Mouse (Mus musculus): ENCODE measurements around the gene Rrp9. TPM values are rescaled to one million over a fixed set of nuclear protein-coding genes. Genes with fewer than 3 reads are reported as not detected.
A peak's percentile ranks its signal among the peaks of the same experiment; 100 is the strongest.

The Rrp9 gene
- polyA plus RNA-seq, 1 experiment from 2014 or later = 44.0 TPM

GRCm38 (mm10) chr9:106459946-106460345 lies 15.8 kb upstream of the Rrp9 start:
- no peaks in the 10 kb centered on the region for H3K27me3 ChIP-seq
- no peak overlapping the region for H3K27ac ChIP-seq
- peak overlapping the region; percentile 46 for H3K9ac ChIP-seq
- WGBS = 81% methylated on average over 15 of the region's 15 CpGs
- H3K4me2 ChIP-seq = no peak overlapping the region
- no peak overlapping the region for H3K4me3 ChIP-seq
- peaks cover 55% of the 10 kb centered on the region for H3K36me3 ChIP-seq
- H3K9me3 ChIP-seq = no peaks in the 10 kb centered on the region
- peaks cover 74% of the 10 kb centered on the region for H3K4me1 ChIP-seq (replicated peaks)
- ATAC-seq (ENCODE audit: low FRiP score) = no peak

DNA sequence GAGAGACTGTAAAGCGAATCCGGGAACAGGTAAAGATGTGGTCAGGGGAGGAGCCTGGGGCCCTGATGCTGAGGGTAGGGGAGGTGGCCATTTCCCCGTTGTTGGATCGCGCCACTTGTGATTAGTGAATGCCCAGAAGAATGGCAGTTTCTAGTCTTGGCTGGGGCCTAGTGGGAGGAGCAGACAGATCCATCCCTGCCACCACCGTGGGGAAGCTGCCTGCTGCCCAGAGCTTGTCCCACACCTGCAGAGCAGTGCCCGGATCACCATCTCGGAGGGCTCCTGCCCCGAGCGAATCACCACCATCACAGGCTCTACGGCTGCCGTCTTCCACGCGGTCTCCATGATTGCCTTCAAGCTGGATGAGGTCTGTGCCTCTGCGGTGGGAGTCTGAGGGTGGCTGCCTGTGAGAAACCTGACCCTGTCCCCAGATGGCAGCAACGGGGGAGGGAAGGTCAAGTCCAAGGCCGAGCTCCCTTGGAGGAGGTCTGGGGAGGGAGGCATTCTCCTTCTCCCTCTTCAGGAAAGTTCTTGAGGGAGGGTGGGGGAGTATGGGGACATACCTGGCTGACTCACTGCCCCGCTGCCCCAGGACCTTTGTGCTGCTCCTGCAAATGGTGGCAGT lies 15.2 kb upstream of the Rrp9 start:
- WGBS = 76% methylated on average over 18 of the region's 18 CpGs
- H3K36me3 ChIP-seq = peaks cover 55% of the 10 kb centered on the region
- H3K27ac ChIP-seq = no peak overlapping the region
- peak overlapping the region; percentile 46; the same call in 1 of the 2 replicates for H3K9ac ChIP-seq
- H3K27me3 ChIP-seq = no peaks in the 10 kb centered on the region
- H3K4me2 ChIP-seq = no peak overlapping the region
- H3K4me1 ChIP-seq (replicated peaks) = peaks cover 74% of the 10 kb centered on the region
- no peaks in the 10 kb centered on the region for H3K9me3 ChIP-seq
- no peak overlapping the region for H3K4me3 ChIP-seq
- no peak for ATAC-seq (ENCODE audit: low FRiP score)

- Histone ChIP-seq H3K4me3 (no peak overlapping the region), H3K36me3 (peaks cover 55% of the 10 kb centered on the region), H3K4me2 (no peak overlapping the region), H3K4me1 (replicated peaks) (peaks cover 74% of the 10 kb centered on the region), H3K27ac (no peak overlapping the region), H3K9me3 (no peaks in the 10 kb centered on the region), H3K27me3 (no peaks in the 10 kb centered on the region), H3K9ac (no peak overlapping the region)
- ATAC-seq (ENCODE audit: low FRiP score) = no peak
- 94% methylated on average over 9 of the region's 9 CpGs for WGBS
These were observed 14.7 kb upstream of the Rrp9 start for GRCm38 (mm10) chr9:106461026-106461415.

DNA sequence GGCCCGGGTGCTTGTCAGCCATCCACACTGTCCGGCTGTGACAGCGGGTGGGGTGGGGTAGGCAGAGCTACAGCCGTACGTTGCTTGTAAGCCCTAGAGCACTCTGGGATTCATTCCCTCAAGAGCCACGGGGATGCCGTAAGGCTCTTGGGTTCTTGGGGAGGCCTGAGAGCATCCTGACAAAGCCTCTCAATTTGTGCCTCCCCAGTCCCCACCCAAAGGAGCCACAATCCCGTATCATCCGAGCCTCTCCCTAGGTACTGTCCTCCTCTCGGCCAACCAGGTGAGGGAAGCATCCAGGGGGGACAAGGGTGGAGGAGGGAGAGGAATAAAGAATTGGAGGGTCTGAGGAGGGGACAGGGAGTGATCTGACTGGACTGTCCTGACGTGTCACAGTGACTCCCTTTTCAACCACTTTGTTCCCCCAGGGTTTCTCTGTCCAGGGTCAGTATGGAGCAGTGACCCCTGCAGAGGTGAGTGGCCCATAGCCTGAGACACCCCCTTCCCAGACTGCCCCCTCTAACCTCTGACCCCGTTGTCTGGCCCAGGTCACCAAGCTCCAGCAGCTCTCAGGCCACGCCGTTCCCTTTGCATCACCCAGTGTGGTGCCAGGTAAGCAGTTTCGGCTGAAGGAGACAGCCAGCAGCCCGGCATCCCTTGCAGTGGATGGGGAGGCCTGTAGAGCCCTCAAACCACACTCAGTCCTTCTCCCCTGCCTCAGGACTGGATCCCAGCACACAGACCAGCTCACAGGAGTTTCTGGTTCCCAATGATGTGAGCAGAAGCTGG lies 13.9 kb upstream of the Rrp9 start:
- no peak overlapping the region for H3K27ac ChIP-seq
- no peak for ATAC-seq (ENCODE audit: low FRiP score)
- H3K36me3 ChIP-seq = peaks cover 55% of the 10 kb centered on the region
- no peaks in the 10 kb centered on the region for H3K9me3 ChIP-seq
- H3K4me2 ChIP-seq = no peak overlapping the region
- H3K4me3 ChIP-seq = no peak overlapping the region
- no peak overlapping the region for H3K9ac ChIP-seq
- H3K4me1 ChIP-seq (replicated peaks) = peaks cover 69% of the 10 kb centered on the region
- H3K27me3 ChIP-seq = no peaks in the 10 kb centered on the region
- WGBS = 84% methylated on average over 16 of the region's 16 CpGs

DNA sequence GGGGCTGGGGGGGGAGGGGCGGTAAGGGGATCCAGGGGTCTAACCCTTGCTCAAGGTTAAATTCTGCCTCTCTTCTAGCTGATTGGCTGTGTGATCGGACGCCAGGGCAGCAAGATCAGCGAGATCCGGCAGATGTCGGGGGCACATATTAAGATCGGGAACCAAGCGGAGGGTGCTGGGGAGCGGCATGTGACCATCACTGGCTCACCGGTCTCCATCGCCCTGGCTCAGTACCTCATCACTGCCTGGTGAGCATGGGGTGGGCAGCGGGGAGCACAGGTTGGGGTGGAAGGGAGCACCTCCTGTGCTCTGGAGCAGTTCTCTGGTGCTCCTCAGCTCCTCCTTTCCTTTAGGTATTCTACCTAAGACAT lies 13.3 kb upstream of the Rrp9 start:
- WGBS = 95% methylated on average over 12 of the region's 12 CpGs
- no peak for ATAC-seq (ENCODE audit: low FRiP score)
- H3K9me3 ChIP-seq = no peaks in the 10 kb centered on the region
- peaks cover 63% of the 10 kb centered on the region for H3K4me1 ChIP-seq (replicated peaks)
- H3K9ac ChIP-seq = no peak overlapping the region
- no peak overlapping the region for H3K4me3 ChIP-seq
- H3K27me3 ChIP-seq = no peaks in the 10 kb centered on the region
- H3K27ac ChIP-seq = no peak overlapping the region
- no peak overlapping the region for H3K4me2 ChIP-seq
- H3K36me3 ChIP-seq = peaks cover 53% of the 10 kb centered on the region

DNA sequence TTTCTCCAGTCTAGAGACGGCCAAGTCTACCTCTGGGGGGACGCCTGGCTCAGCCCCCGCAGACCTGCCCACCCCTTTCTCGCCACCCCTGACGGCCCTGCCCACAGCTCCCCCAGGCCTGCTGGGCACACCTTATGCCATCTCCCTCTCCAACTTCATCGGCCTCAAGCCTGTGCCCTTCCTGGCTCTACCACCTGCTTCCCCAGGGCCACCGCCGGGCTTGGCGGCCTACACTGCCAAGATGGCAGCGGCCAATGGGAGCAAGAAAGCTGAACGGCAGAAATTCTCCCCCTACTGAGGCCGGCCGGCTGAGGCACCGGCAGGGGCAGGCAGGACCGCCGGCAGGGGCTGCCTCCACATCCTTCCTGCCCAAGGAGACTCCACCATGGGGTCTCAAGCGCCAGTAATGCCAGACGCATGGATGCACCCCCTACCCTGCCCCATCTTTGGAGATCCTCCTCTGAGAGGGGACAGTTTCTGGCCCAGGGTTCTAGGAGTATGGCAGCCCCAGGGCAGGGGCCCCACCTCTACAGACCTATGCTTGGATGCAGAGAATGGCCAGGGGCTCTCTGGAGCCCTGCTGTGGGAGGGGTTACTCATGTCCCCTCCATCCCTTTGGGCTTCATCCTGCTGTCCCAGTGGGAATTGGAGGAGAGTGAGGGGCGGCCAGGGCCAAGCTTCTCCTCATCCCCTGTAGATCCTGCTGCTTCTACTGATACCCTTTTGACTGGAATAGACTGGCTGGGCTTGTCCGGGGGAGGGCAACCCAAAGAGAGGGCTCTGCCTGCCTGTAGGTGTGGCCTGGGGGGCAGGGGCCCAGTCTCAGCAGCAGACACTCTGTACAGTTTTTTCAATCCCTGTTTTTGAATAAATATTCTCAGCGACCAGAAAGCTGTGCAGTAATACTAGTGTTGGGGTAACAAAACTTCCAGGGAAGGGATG lies 12.4 kb upstream of the Rrp9 start:
- no peak overlapping the region for H3K4me2 ChIP-seq
- peaks cover 47% of the 10 kb centered on the region for H3K36me3 ChIP-seq
- H3K4me1 ChIP-seq (replicated peaks) = peaks cover 53% of the 10 kb centered on the region
- no peak overlapping the region for H3K4me3 ChIP-seq
- no peak for ATAC-seq (ENCODE audit: low FRiP score)
- no peaks in the 10 kb centered on the region for H3K9me3 ChIP-seq
- 77% methylated on average over 21 of the region's 21 CpGs for WGBS
- H3K27ac ChIP-seq = no peak overlapping the region
- H3K9ac ChIP-seq = no peak overlapping the region
- no peaks in the 10 kb centered on the region for H3K27me3 ChIP-seq

- peaks cover 37% of the 10 kb centered on the region for H3K4me1 ChIP-seq (replicated peaks)
- peak overlapping the region; percentile 51 for H3K4me3 ChIP-seq
- H3K27me3 ChIP-seq = no peaks in the 10 kb centered on the region
- 2% methylated on average over 88 of the region's 99 CpGs for WGBS
- peak overlapping the region; percentile 88 for H3K27ac ChIP-seq
- peak overlapping the region; percentile 82 for H3K9ac ChIP-seq
- H3K4me2 ChIP-seq = peak overlapping the region; percentile 89
- ATAC-seq (ENCODE audit: low FRiP score) = peak; percentile 80
- peaks cover 45% of the 10 kb centered on the region for H3K36me3 ChIP-seq
- H3K9me3 ChIP-seq = no peaks in the 10 kb centered on the region
These were observed 10.8 kb upstream of the Rrp9 start for GRCm38 (mm10) chr9:106464751-106465541.

- Histone ChIP-seq H3K4me1 (replicated peaks) (peaks cover 30% of the 10 kb centered on the region), H3K36me3 (peaks cover 38% of the 10 kb centered on the region), H3K27ac (peak within 1 kb of the TSS; percentile 88), H3K9me3 (no peaks in the 10 kb centered on the region), H3K9ac (peak within 1 kb of the TSS; percentile 82), H3K4me2 (peak within 1 kb of the TSS; percentile 89), H3K4me3 (peak within 1 kb of the TSS; percentile 51), H3K27me3 (no peaks in the 10 kb centered on the region)
- ATAC-seq (ENCODE audit: low FRiP score) = peak; percentile 50
- WGBS = 25% methylated on average over 26 of the region's 26 CpGs
These were observed 10.1 kb upstream of the Rrp9 start, which contains the start of gene Gpr62 for GRCm38 (mm10) chr9:106465571-106466200. Gene Gpr62 (minus strand): TSS chr9:106465938.

DNA sequence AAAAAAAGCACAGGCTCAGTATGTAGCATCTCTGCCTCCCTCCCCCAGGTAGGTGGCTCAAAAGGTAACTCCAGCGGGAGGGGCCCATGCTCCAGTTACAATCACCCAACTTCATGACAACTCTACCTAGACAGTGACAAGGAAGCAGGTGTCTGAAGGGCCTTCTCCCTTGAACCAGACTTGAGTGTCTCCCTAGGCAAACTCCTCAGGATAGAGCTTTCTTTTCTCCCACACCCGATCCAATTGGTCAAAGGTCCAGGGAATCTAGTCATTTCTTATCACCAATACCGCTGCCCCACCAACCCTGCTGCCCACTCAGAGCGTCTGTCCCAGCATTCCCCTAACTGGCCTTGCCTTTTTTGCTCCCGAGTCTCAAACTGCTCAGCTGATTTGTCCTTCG lies 9.0 kb upstream of the Rrp9 start:
- WGBS = 89% methylated on average over 6 of the region's 6 CpGs
- ATAC-seq (ENCODE audit: low FRiP score) = no peak
- peaks cover 28% of the 10 kb centered on the region for H3K36me3 ChIP-seq
- H3K27me3 ChIP-seq = no peaks in the 10 kb centered on the region
- H3K9me3 ChIP-seq = no peaks in the 10 kb centered on the region
- no peak overlapping the region for H3K4me3 ChIP-seq
- peaks cover 33% of the 10 kb centered on the region for H3K4me1 ChIP-seq (replicated peaks)
- H3K27ac ChIP-seq = no peak overlapping the region
- H3K9ac ChIP-seq = no peak overlapping the region
- no peak overlapping the region for H3K4me2 ChIP-seq

- 83% methylated on average over 7 of the region's 7 CpGs for WGBS
- no peak for ATAC-seq (ENCODE audit: low FRiP score)
- H3K4me1 ChIP-seq (replicated peaks) = peaks cover 40% of the 10 kb centered on the region
These were observed 8.0 kb upstream of the Rrp9 start for GRCm38 (mm10) chr9:106467746-106468145.

DNA sequence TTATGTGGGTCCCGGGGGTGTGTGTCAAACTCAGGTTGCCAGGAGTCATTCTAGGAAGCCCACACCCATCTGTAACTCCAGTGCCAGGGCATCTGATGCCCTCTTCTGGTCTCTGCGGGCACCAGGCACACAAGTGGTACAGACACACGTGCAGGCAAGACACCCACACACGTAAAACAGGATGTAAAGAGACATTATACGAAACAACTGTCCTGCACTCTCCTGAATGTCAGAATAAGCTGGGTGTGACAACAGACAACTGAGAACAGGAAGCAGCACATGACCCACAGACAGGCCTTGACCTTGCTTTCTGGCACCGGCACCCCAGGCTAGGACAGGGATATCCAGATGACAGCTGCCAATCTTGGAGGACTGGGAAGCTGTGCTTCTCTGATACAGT lies 6.4 kb upstream of the Rrp9 start:
- H3K9ac ChIP-seq = no peak overlapping the region

More at GRCm38 (mm10) chr9:106467746-106468145, 8.0 kb upstream of the Rrp9 start:
- H3K4me3 ChIP-seq = no peak overlapping the region
- no peak overlapping the region for H3K4me2 ChIP-seq
- H3K36me3 ChIP-seq = peaks cover 18% of the 10 kb centered on the region
- no peaks in the 10 kb centered on the region for H3K9me3 ChIP-seq
- no peaks in the 10 kb centered on the region for H3K27me3 ChIP-seq
- H3K27ac ChIP-seq = no peak overlapping the region
- no peak overlapping the region for H3K9ac ChIP-seq

More for the DNA sequence above, 6.4 kb upstream of the Rrp9 start:
- no peak for ATAC-seq (ENCODE audit: low FRiP score)
- peaks cover 4% of the 10 kb centered on the region for H3K36me3 ChIP-seq
- H3K27me3 ChIP-seq = 0 out of 2 replicates have a peak, but pooled peaks cover 3% of the 10 kb centered on the region
- no peak overlapping the region for H3K4me3 ChIP-seq
- WGBS = 81% methylated on average over 6 of the region's 6 CpGs
- H3K4me2 ChIP-seq = no peak overlapping the region
- H3K4me1 ChIP-seq (replicated peaks) = peaks cover 35% of the 10 kb centered on the region
- no peaks in the 10 kb centered on the region for H3K9me3 ChIP-seq
- H3K27ac ChIP-seq = no peak overlapping the region

Data from hindbrain, embryonic 13.5 days (tissue).